8 mouse cellular contexts compared by ENCODE assay signal in genomic region chr13:39183715-39184179, GRCm38 (mm10).
DNase-seq lines count a peak whose midpoint lies in the region; ATAC-seq lines count a peak whose summit lies in the region.

No protein-coding gene starts in this region.

- H3K4me2 ChIP-seq in forebrain, embryonic 14.5 days (ENCODE audit: low read length) = no peak overlapping the region
- no peak overlapping the region for H3K4me2 ChIP-seq in forebrain, embryonic 11.5 days (ENCODE audit: low read depth, low read length, severe bottlenecking)
- peak overlapping the region; percentile 26 for H3K4me2 ChIP-seq in lung, embryonic 15.5 days
- H3K4me2 ChIP-seq in embryonic facial prominence, embryonic 11.5 days (ENCODE audit: low read depth, low read length) = no peak overlapping the region

- H3K27me3 ChIP-seq in forebrain, embryonic 14.5 days (replicated peaks; ENCODE audit: control insufficient read depth, insufficient read depth, low read length) = no peaks in the 10 kb centered on the region
- no peaks in the 10 kb centered on the region for H3K27me3 ChIP-seq in forebrain, embryonic 11.5 days (ENCODE audit: control insufficient read depth, insufficient read depth, low read length)
- no peaks in the 10 kb centered on the region for H3K27me3 ChIP-seq in lung, embryonic 15.5 days
- no peaks in the 10 kb centered on the region for H3K27me3 ChIP-seq in embryonic facial prominence, embryonic 11.5 days (ENCODE audit: control insufficient read depth, insufficient read depth, low read length)

- H3K9ac ChIP-seq in forebrain, embryonic 14.5 days (ENCODE audit: low read length) = no peak overlapping the region
- H3K9ac ChIP-seq in forebrain, embryonic 11.5 days (ENCODE audit: low read length) = no peak overlapping the region
- no peak overlapping the region for H3K9ac ChIP-seq in lung, embryonic 15.5 days
- no peak overlapping the region for H3K9ac ChIP-seq in embryonic facial prominence, embryonic 11.5 days (replicated peaks; ENCODE audit: low read length)

- H3K4me3 ChIP-seq in forebrain, embryonic 14.5 days (ENCODE audit: low read depth, low read length) = no peak overlapping the region
- no peak overlapping the region for H3K4me3 ChIP-seq in forebrain, embryonic 11.5 days (ENCODE audit: low read depth, low read length)
- no peak overlapping the region for H3K4me3 ChIP-seq in lung, embryonic 15.5 days
- no peak overlapping the region for H3K4me3 ChIP-seq in embryonic facial prominence, embryonic 11.5 days (ENCODE audit: low read depth, low read length)

- 10% methylated on average over 2 of the region's 2 CpGs for WGBS in forebrain, embryonic 14.5 days
- WGBS in forebrain, embryonic 11.5 days = 45% methylated on average over 2 of the region's 2 CpGs
- WGBS in lung, embryonic 15.5 days = 4% methylated on average over 2 of the region's 2 CpGs
- 37% methylated on average over 2 of the region's 2 CpGs for WGBS in embryonic facial prominence, embryonic 11.5 days

- no peak overlapping the region for H3K27ac ChIP-seq in forebrain, embryonic 14.5 days (ENCODE audit: low read depth, low read length)
- no peak overlapping the region for H3K27ac ChIP-seq in forebrain, embryonic 11.5 days (ENCODE audit: low read depth, low read length)
- no peak overlapping the region for H3K27ac ChIP-seq in lung, embryonic 15.5 days
- no peak overlapping the region for H3K27ac ChIP-seq in embryonic facial prominence, embryonic 11.5 days (replicated peaks; ENCODE audit: low read depth, low read length)

- ATAC-seq in forebrain, embryonic 14.5 days = peak; percentile 75; the same call in 1 of the 2 replicates
- no peak for ATAC-seq in forebrain, embryonic 11.5 days (replicated peaks; ENCODE audit: low FRiP score)
- no peak for ATAC-seq in lung, embryonic 15.5 days (ENCODE audit: borderline replicate concordance, extremely low read depth, low FRiP score, low TSS enrichment)
- no peak for ATAC-seq in embryonic facial prominence, embryonic 11.5 days (replicated peaks; ENCODE audit: insufficient number of reproducible peaks, low FRiP score, low TSS enrichment, low read depth)

- intact Hi-C loops in left cerebral cortex, postnatal 14 days (cut with DNase I) = loop anchor here (2.0 to 10.0 kb wide), 3 partner anchors 189 to 1565 kb away; no protein-coding TSS in a partner anchor

- peak; percentile 67 for DNase-seq in forebrain, embryonic 14.5 days (ENCODE audit: low spot score)
- DNase-seq in forebrain, embryonic 11.5 days (ENCODE audit: low spot score) = no peak
- DNase-seq in lung, adult 18-20 months = no peak
- peak; percentile 60 for DNase-seq in embryonic facial prominence, embryonic 11.5 days (ENCODE audit: low spot score)
- DNase-seq in left cerebral cortex, postnatal 14 days (ENCODE audit: low spot score in 2 of 2) = peak; percentile 31 to 40
- DNase-seq in adrenal gland, postnatal 4 days (ENCODE audit: low spot score in 2 of 2) = no peak
- DNase-seq in ovary, adult 18-20 months (ENCODE audit: low spot score) = no peak

- no peaks in the 10 kb centered on the region for H3K9me3 ChIP-seq in forebrain, embryonic 14.5 days (replicated peaks; ENCODE audit: control insufficient read depth, low read length)
- H3K9me3 ChIP-seq in forebrain, embryonic 11.5 days (ENCODE audit: control insufficient read depth, low read length) = no peaks in the 10 kb centered on the region
- no peaks in the 10 kb centered on the region for H3K9me3 ChIP-seq in lung, embryonic 15.5 days
- H3K9me3 ChIP-seq in embryonic facial prominence, embryonic 11.5 days (replicated peaks; ENCODE audit: control insufficient read depth, low read length) = no peaks in the 10 kb centered on the region

- no peaks in the 10 kb centered on the region for H3K4me1 ChIP-seq in forebrain, embryonic 14.5 days (ENCODE audit: control insufficient read depth, insufficient read depth, low read length)
- H3K4me1 ChIP-seq in forebrain, embryonic 11.5 days (replicated peaks; ENCODE audit: control insufficient read depth, insufficient read depth, low read length) = no peaks in the 10 kb centered on the region
- H3K4me1 ChIP-seq in lung, embryonic 15.5 days = no peaks in the 10 kb centered on the region
- no peaks in the 10 kb centered on the region for H3K4me1 ChIP-seq in embryonic facial prominence, embryonic 11.5 days (ENCODE audit: control insufficient read depth, insufficient read depth, low read length)

- H3K36me3 ChIP-seq in forebrain, embryonic 14.5 days (ENCODE audit: control insufficient read depth, insufficient read depth, low read length) = no peaks in the 10 kb centered on the region
- H3K36me3 ChIP-seq in forebrain, embryonic 11.5 days (ENCODE audit: control insufficient read depth, insufficient read depth, low read length) = no peaks in the 10 kb centered on the region
- H3K36me3 ChIP-seq in lung, embryonic 15.5 days = no peaks in the 10 kb centered on the region
- H3K36me3 ChIP-seq in embryonic facial prominence, embryonic 11.5 days (replicated peaks; ENCODE audit: control insufficient read depth, insufficient read depth, low read depth, low read length) = no peaks in the 10 kb centered on the region

Comparison
In these comparisons a context has a peak if more than half of its experiments do, and no peak if none do; other contexts are left out.
1. DNase-seq: peak in forebrain, embryonic 14.5 days (single experiment), embryonic facial prominence, embryonic 11.5 days (single experiment) and left cerebral cortex, postnatal 14 days (2 of 2); none in forebrain, embryonic 11.5 days (single experiment), lung, adult 18-20 months (0 of 2), adrenal gland, postnatal 4 days (0 of 2) and ovary, adult 18-20 months (single experiment).